Mouse (Mus musculus) lung, adult 2 months (tissue): ENCODE data around the gene Nutf2.

Experiments used
- CTCF ChIP-seq: fragments of 200-500 bp; IDR thresholded peaks from 2 replicates; pipeline ENCODE4 v1.5.1; 2011; ENCODE audit warnings: mild to moderate bottlenecking, low read length, control low read depth; ENCODE audit not compliant: insufficient read depth
- POLR2A ChIP-seq: fragments of 200-500 bp; IDR thresholded peaks from 2 replicates; pipeline ENCODE4 v1.6.1; 2011; ENCODE audit warnings: low read depth, mild to moderate bottlenecking, control low read depth, low read length, borderline replicate concordance; ENCODE audit errors: extremely low read depth

GRCm38 (mm10) chr8:105811061-105811460, 49.3 kb upstream of the Nutf2 start:
- no peak for TF ChIP-seq CTCF
- TF ChIP-seq POLR2A: no peak
